Mouse (Mus musculus) spleen, postnatal 0 days (tissue): Measurements from ENCODE around the gene Pde4dip. TPM values are rescaled to one million over a fixed set of nuclear protein-coding genes. Genes with fewer than 3 reads are reported as not detected.

Experiments used
- polyA plus RNA-seq: library from polyadenylated mRNA; unstranded; fragments of >200 nt; fragmentation: Nextera tagmentation; extraction: Ambion mirVana; gene quantifications from 2 replicates; pipeline ENCODE4 v1.2.1, GENCODE M21; 2015

Pde4dip gene
- 2.4 and 3.0 TPM in 2 replicates for polyA plus RNA-seq

DNA sequence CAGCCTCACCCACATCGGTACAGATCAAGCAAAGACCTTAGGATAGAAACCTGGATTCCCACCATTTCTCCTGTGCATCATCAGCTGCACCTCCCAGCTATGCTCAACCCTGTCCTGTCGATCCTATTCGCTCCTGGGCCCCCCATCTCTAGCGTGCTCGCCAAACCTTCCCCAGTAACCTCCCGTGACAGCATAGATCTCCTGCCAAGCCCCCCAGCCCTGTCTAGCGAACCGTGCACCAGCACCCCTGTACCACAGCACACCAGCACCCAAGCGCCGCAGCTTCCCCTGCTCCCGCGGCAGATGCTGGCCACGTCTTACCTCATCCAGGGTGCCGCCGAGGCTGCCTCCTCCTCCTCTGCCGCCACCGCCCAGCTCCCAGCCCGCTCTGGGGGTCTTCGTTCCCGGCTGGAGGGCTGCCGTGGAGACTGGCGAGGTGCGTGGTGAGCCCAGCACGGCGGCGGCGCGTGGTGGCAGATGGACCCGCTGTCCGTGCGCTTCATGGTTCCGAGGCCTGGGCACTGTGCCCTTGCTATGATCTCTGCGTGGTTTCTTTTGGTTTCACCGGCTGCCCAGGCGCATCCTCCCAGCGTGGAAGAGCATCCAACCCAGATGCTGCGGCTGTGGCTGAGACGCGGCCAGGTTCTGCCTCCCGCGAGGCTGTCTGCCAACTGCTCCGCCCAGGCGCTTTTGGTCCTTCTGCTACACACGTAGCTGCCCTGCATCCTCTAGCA lies at the start of gene Pde4dip:
TSS of gene Pde4dip (minus strand) at position 540 of the 734 bp plus-strand sequence.

DNA sequence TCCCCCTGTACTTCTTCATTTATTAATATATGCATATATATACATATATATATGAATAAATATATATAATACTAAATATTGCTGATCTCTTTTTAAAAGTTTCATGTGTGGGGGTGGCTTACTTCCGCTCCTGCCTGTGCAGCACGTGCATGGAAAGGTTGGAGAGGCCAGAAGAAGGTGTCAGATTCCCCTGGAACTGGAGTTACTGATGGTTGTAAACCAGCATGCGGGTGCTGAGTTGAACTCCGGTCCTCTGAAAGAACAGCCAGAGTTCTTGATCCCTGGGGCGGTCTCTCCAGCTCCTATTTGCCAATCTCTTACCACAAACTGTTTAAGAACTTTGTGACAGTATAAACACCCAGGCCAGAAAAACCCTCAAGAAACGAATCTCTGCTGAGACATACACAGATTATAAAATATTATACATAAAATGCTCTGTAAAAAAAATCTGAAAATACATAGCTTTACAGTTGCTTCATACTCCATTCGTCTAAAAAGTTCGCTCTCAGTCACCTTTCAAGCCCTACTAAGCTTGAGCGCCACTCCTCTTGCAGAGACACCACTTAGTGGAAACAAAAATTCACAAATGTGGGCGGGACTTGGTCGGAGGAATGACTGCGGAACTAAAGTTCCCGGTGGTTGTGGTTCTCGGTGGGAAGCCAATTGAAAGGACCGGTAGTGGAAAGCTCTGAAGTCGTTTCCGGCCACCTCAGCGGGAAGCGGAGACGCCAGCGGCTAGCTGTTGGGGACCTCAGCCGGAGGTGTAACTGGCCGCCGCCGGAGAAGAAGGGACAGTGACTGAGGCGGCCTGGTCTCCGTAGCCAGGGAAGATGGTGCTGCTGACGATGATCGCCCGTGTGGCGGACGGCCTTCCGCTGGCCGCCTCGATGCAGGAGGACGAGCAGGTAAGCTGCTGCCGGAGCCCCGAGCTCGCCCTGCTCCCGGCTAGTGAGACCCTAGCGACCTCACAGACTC lies 12.3 kb upstream of the Pde4dip start, which contains the start of gene Sec22b:
TSS of gene Sec22b (plus strand) at position 675 of the 975 bp plus-strand sequence.

DNA sequence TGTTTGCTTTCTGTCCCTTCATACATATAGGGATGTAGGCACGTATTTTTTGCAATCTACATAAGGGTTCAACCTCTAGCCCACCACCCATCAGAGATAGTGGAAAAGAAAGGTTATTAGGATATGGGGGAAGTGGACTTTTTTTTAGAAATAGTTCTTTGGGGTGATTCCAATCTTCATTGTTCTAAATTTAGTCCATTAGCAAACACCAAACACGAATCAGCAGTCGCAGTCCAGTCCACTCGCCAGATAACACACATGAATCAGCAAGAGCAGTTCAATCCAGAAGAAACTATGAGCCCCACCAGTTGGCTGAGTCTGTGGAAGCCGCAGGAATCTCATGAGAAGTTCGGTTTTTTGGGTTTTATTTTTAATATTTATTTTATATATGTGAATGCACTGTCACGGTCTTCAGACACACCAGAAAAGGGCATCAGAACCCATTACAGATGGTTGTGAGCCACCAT lies 213.8 kb downstream of the Pde4dip start, which contains the start of gene Gm17651:
TSS of gene Gm17651 (minus strand) at position 51 of the 467 bp plus-strand sequence.

DNA sequence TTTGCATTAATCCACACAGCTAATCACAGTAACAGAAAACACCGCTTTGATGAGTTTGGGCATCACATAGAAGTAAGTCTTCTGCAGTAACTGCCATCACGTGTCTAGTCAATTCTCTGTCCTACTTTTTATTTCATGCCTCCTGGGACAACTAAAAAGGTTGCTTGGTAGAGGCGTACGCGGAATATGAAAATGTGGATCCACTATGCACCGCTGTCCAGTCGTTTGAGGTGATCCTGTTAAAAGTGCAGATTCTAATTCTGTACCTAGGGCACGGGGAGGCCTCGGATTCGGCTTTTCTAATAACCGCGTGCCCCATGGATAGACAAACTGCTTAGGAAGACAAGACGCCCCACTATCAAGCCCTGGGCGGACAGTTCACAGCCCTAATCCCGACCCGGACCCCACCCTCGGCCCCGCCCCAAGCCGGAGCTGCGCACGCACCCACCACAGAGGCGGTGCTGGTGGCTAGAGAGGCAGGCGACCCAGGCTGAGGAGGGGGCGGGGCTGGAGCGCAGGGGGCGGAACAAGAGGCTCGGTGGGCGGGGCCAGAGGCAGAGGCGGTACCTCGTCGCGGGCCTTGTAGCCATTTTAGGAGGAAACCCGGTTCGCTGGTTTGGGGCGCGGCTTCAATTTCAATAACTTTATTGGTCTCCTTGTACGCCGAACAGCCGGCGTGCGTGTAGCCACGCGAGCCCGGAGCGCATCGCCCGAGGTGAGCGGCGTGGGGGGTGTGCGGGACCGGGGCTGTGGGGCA lies 230.7 kb downstream of the Pde4dip start, which contains the start of gene Prkab2:
TSS of gene Prkab2 (plus strand) at position 539 of the 757 bp plus-strand sequence.

Other genes starting within 250 kb of the Pde4dip start
- gene Prkab2, start 230.5 kb downstream of the Pde4dip start, polyA plus RNA-seq: 1.7 and 2.2 TPM in 2 replicates
- not detected in 2 replicates for gene Gm17651, start 214.0 kb downstream of the Pde4dip start, polyA plus RNA-seq
- gene Sec22b, start 12.5 kb upstream of the Pde4dip start, polyA plus RNA-seq: 54.3 and 60.5 TPM in 2 replicates
- gene Notch2, start 124.8 kb upstream of the Pde4dip start, polyA plus RNA-seq: 13.7 and 15.3 TPM in 2 replicates